Mouse (Mus musculus): ENCODE data around the gene Fbxl12. TPM values are rescaled to one million over a fixed set of nuclear protein-coding genes. Genes with fewer than 3 reads are reported as not detected.
"Not testable (repeated sequence)": the region's sequence is repeated elsewhere in the genome, so short reads cannot be mapped to it uniquely, and the experiment has no call there.

Fbxl12 gene
- 18.3 and 19.8 TPM in 2 replicates for polyA plus RNA-seq (2016; fragmentation: Nextera tagmentation; extraction: Ambion mirVana)

- H3K27me3 ChIP-seq, result no peaks in the 10 kb centered on the region
- ATAC-seq (ENCODE audit: low FRiP score), result peak; percentile 30
- under 1% methylated on average over 43 of the region's 43 CpGs for WGBS
- H3K4me1 ChIP-seq, result peaks cover 31% of the 10 kb centered on the region
- H3K4me2 ChIP-seq (replicated peaks), result peak within 1 kb of the TSS; percentile 98
- H3K9ac ChIP-seq, result peak within 1 kb of the TSS; percentile 88
- H3K9me3 ChIP-seq (replicated peaks), result no peaks in the 10 kb centered on the region
- H3K4me3 ChIP-seq, result peak within 1 kb of the TSS; percentile 88
- H3K27ac ChIP-seq, result peak within 1 kb of the TSS; percentile 93
- peaks cover 32% of the 10 kb centered on the region for H3K36me3 ChIP-seq
Observed at GRCm38 (mm10) chr9:20644360-20645081, at the start of gene Fbxl12. TSS of gene Fbxl12 (minus strand) at chr9:20644767.

- 92% methylated on average over 3 of the region's 3 CpGs for WGBS
- Histone ChIP-seq H3K9me3 (replicated peaks) (no peaks in the 10 kb centered on the region), H3K4me3 (no peak overlapping the region), H3K4me2 (replicated peaks) (no peak overlapping the region), H3K27me3 (no peaks in the 10 kb centered on the region), H3K9ac (no peak overlapping the region), H3K4me1 (peaks cover 51% of the 10 kb centered on the region), H3K36me3 (no peaks in the 10 kb centered on the region), H3K27ac (no peak overlapping the region)
- no peak for ATAC-seq (ENCODE audit: low FRiP score)
Observed at GRCm38 (mm10) chr9:20692863-20693262, 48.3 kb upstream of the Fbxl12 start.

- H3K4me2 ChIP-seq (replicated peaks); H3K4me3 ChIP-seq; H3K9me3 ChIP-seq (replicated peaks); H3K9ac ChIP-seq; ATAC-seq (ENCODE audit: low FRiP score); H3K27me3 ChIP-seq; H3K36me3 ChIP-seq: not testable (repeated sequence)
- Histone ChIP-seq H3K27ac (peak overlapping the region; percentile 73), H3K4me1 (peaks cover 29% of the 10 kb centered on the region)
- WGBS, result 81% methylated on average over 2 of the region's 2 CpGs
Observed at GRCm38 (mm10) chr9:20690449-20690848, 45.9 kb upstream of the Fbxl12 start.

- no peaks in the 10 kb centered on the region for H3K9me3 ChIP-seq (replicated peaks)
- peaks cover 24% of the 10 kb centered on the region for H3K4me1 ChIP-seq
- no peak overlapping the region; the same call in 1 of the 2 replicates for H3K9ac ChIP-seq
- H3K36me3 ChIP-seq, result no peaks in the 10 kb centered on the region
- H3K4me3 ChIP-seq, result no peak overlapping the region
- peak; percentile 83 for ATAC-seq (ENCODE audit: low FRiP score)
- 3% methylated on average over 4 of the region's 4 CpGs for WGBS
- no peaks in the 10 kb centered on the region for H3K27me3 ChIP-seq
- H3K27ac ChIP-seq, result peak overlapping the region; percentile 73
- peak overlapping the region; percentile 9; the same call in 1 of the 2 replicates for H3K4me2 ChIP-seq (replicated peaks)
Observed at GRCm38 (mm10) chr9:20689913-20690312, 45.3 kb upstream of the Fbxl12 start.

GRCm38 (mm10) chr9:20689403-20689802, 44.8 kb upstream of the Fbxl12 start:
- H3K9ac ChIP-seq, result no peak overlapping the region
- WGBS, result 83% methylated on average over 1 of the region's 1 CpGs
- no peaks in the 10 kb centered on the region for H3K36me3 ChIP-seq
- no peaks in the 10 kb centered on the region for H3K9me3 ChIP-seq (replicated peaks)
- peaks cover 19% of the 10 kb centered on the region for H3K4me1 ChIP-seq
- peak overlapping the region; percentile 73 for H3K27ac ChIP-seq
- no peak overlapping the region for H3K4me3 ChIP-seq
- ATAC-seq (ENCODE audit: low FRiP score), result peak; percentile 26; the same call in 1 of the 2 replicates
- no peaks in the 10 kb centered on the region for H3K27me3 ChIP-seq
- no peak overlapping the region for H3K4me2 ChIP-seq (replicated peaks)

GRCm38 (mm10) chr9:20685081-20685861, 40.7 kb upstream of the Fbxl12 start:
- WGBS, result 65% methylated on average over 17 of the region's 17 CpGs
- Histone ChIP-seq H3K27ac (no peak overlapping the region), H3K27me3 (no peaks in the 10 kb centered on the region), H3K9ac (no peak overlapping the region), H3K9me3 (replicated peaks) (no peaks in the 10 kb centered on the region), H3K4me1 (peaks cover 10% of the 10 kb centered on the region), H3K4me2 (replicated peaks) (no peak overlapping the region), H3K4me3 (no peak overlapping the region), H3K36me3 (no peaks in the 10 kb centered on the region)
- ATAC-seq (ENCODE audit: low FRiP score), result no peak

- WGBS, result 62% methylated on average over 2 of the region's 2 CpGs
- ATAC-seq (ENCODE audit: low FRiP score), result no peak
- H3K9ac ChIP-seq, result no peak overlapping the region
- H3K27ac ChIP-seq, result peak overlapping the region; percentile 60; the same call in 1 of the 2 replicates
- H3K4me2 ChIP-seq (replicated peaks), result no peak overlapping the region
- H3K27me3 ChIP-seq, result no peaks in the 10 kb centered on the region
- H3K9me3 ChIP-seq (replicated peaks), result no peaks in the 10 kb centered on the region
- no peaks in the 10 kb centered on the region for H3K4me1 ChIP-seq
- H3K4me3 ChIP-seq, result no peak overlapping the region
- no peaks in the 10 kb centered on the region for H3K36me3 ChIP-seq
Observed at GRCm38 (mm10) chr9:20682389-20682722, 37.8 kb upstream of the Fbxl12 start.

- Histone ChIP-seq H3K9ac (no peak overlapping the region), H3K4me2 (replicated peaks) (no peak overlapping the region), H3K4me1 (no peaks in the 10 kb centered on the region), H3K4me3 (no peak overlapping the region), H3K36me3 (no peaks in the 10 kb centered on the region), H3K9me3 (replicated peaks) (no peaks in the 10 kb centered on the region), H3K27me3 (no peaks in the 10 kb centered on the region), H3K27ac (peak overlapping the region; percentile 60; the same call in 1 of the 2 replicates)
- WGBS, result 50% methylated on average over 7 of the region's 7 CpGs
- peak; percentile 77 for ATAC-seq (ENCODE audit: low FRiP score)
Observed at GRCm38 (mm10) chr9:20681546-20682388, 37.2 kb upstream of the Fbxl12 start.

- Histone ChIP-seq H3K27ac (peak overlapping the region; percentile 71), H3K9ac (no peak overlapping the region), H3K4me1 (no peaks in the 10 kb centered on the region)
Observed at GRCm38 (mm10) chr9:20680378-20680958, 35.9 kb upstream of the Fbxl12 start.

GRCm38 (mm10) chr9:20677892-20678291, 33.3 kb upstream of the Fbxl12 start:
- Histone ChIP-seq H3K4me2 (replicated peaks) (no peak overlapping the region), H3K36me3 (no peaks in the 10 kb centered on the region), H3K9me3 (replicated peaks) (no peaks in the 10 kb centered on the region), H3K4me3 (no peak overlapping the region), H3K27me3 (no peaks in the 10 kb centered on the region), H3K4me1 (no peaks in the 10 kb centered on the region), H3K9ac (no peak overlapping the region), H3K27ac (no peak overlapping the region)
- no peak for ATAC-seq (ENCODE audit: low FRiP score)
- WGBS, result 91% methylated on average over 12 of the region's 12 CpGs

More at GRCm38 (mm10) chr9:20680378-20680958, 35.9 kb upstream of the Fbxl12 start:
- no peak for ATAC-seq (ENCODE audit: low FRiP score)
- no peak overlapping the region for H3K4me2 ChIP-seq (replicated peaks)
- H3K36me3 ChIP-seq, result no peaks in the 10 kb centered on the region
- no peak overlapping the region for H3K4me3 ChIP-seq
- H3K27me3 ChIP-seq, result no peaks in the 10 kb centered on the region
- H3K9me3 ChIP-seq (replicated peaks), result no peaks in the 10 kb centered on the region
- WGBS, result 68% methylated on average over 9 of the region's 9 CpGs

- no peaks in the 10 kb centered on the region for H3K27me3 ChIP-seq
- peaks cover under 1% of the 10 kb centered on the region; the same call in 1 of the 2 replicates for H3K4me1 ChIP-seq
- ATAC-seq (ENCODE audit: low FRiP score), result no peak
- 0 out of 2 replicates have a peak, but pooled peaks cover 3% of the 10 kb centered on the region for H3K36me3 ChIP-seq
- WGBS, result 90% methylated on average over 16 of the region's 16 CpGs
- H3K27ac ChIP-seq, result no peak overlapping the region
- no peak overlapping the region for H3K9ac ChIP-seq
- no peak overlapping the region for H3K4me3 ChIP-seq
- H3K4me2 ChIP-seq (replicated peaks), result no peak overlapping the region
- H3K9me3 ChIP-seq (replicated peaks), result no peaks in the 10 kb centered on the region
Observed at GRCm38 (mm10) chr9:20672047-20672446, 27.5 kb upstream of the Fbxl12 start.

Measured in hindbrain, embryonic 12.5 days (tissue).